Mouse (Mus musculus): Measurements from ENCODE around the gene Wapl. TPM values are rescaled to one million over a fixed set of nuclear protein-coding genes. Genes with fewer than 3 reads are reported as not detected.
A peak's percentile ranks its signal among the peaks of the same experiment; 100 is the strongest.

Gene Wapl
- polyA plus RNA-seq, 1 experiment from 2014 or later, result 29.0 TPM

GRCm38 (mm10) chr14:34712857-34713256 lies 39.1 kb downstream of the Wapl start:
- ATAC-seq, result no peak
- Histone ChIP-seq H3K9me3 (no peaks in the 10 kb centered on the region), H3K27ac (no peak overlapping the region)

GRCm38 (mm10) chr14:34718150-34718549 lies 44.4 kb downstream of the Wapl start:
- no peaks in the 10 kb centered on the region for H3K27me3 ChIP-seq (replicated peaks)
- 95% methylated on average over 3 of the region's 3 CpGs for WGBS
- no peak overlapping the region for H3K27ac ChIP-seq
- H3K9me3 ChIP-seq, result no peaks in the 10 kb centered on the region
- no peak for ATAC-seq
- no peak overlapping the region for H3K4me2 ChIP-seq (replicated peaks)
- H3K9ac ChIP-seq, result no peak overlapping the region
- no peak overlapping the region for H3K4me3 ChIP-seq (replicated peaks)
- H3K4me1 ChIP-seq (replicated peaks), result no peaks in the 10 kb centered on the region
- H3K36me3 ChIP-seq, result 0 out of 2 replicates have a peak, but pooled peaks cover 3% of the 10 kb centered on the region

More at GRCm38 (mm10) chr14:34712857-34713256, 39.1 kb downstream of the Wapl start:
- H3K9ac ChIP-seq, result no peak overlapping the region
- no peaks in the 10 kb centered on the region for H3K27me3 ChIP-seq (replicated peaks)
- no peaks in the 10 kb centered on the region for H3K4me1 ChIP-seq (replicated peaks)
- 92% methylated on average over 3 of the region's 3 CpGs for WGBS
- 0 out of 2 replicates have a peak, but pooled peaks cover 3% of the 10 kb centered on the region for H3K36me3 ChIP-seq
- H3K4me3 ChIP-seq (replicated peaks), result no peak overlapping the region
- H3K4me2 ChIP-seq (replicated peaks), result no peak overlapping the region

- Histone ChIP-seq H3K4me1 (replicated peaks) (no peaks in the 10 kb centered on the region), H3K9ac (no peak overlapping the region), H3K4me2 (replicated peaks) (no peak overlapping the region), H3K9me3 (no peaks in the 10 kb centered on the region), H3K4me3 (replicated peaks) (no peak overlapping the region), H3K27me3 (replicated peaks) (no peaks in the 10 kb centered on the region), H3K36me3 (peaks cover 5% of the 10 kb centered on the region; the same call in 1 of the 2 replicates), H3K27ac (no peak overlapping the region)
- 71% methylated on average over 2 of the region's 2 CpGs for WGBS
- ATAC-seq, result no peak
Measured at GRCm38 (mm10) chr14:34727709-34728108, 54.0 kb downstream of the Wapl start.

- 90% methylated on average over 5 of the region's 5 CpGs for WGBS
- Histone ChIP-seq H3K4me2 (replicated peaks) (no peak overlapping the region), H3K9ac (no peak overlapping the region), H3K36me3 (peaks cover 11% of the 10 kb centered on the region; the same call in 1 of the 2 replicates), H3K27me3 (replicated peaks) (no peaks in the 10 kb centered on the region), H3K4me3 (replicated peaks) (no peak overlapping the region), H3K27ac (no peak overlapping the region), H3K4me1 (replicated peaks) (no peaks in the 10 kb centered on the region), H3K9me3 (no peaks in the 10 kb centered on the region)
- ATAC-seq, result no peak
Measured at GRCm38 (mm10) chr14:34735405-34735804, 61.7 kb downstream of the Wapl start.

GRCm38 (mm10) chr14:34745401-34745800 lies 71.7 kb downstream of the Wapl start:
- WGBS, result 64% methylated on average over 1 of the region's 1 CpGs
- Histone ChIP-seq H3K4me1 (replicated peaks) (no peaks in the 10 kb centered on the region), H3K9me3 (no peaks in the 10 kb centered on the region), H3K27ac (no peak overlapping the region), H3K4me3 (replicated peaks) (no peak overlapping the region), H3K9ac (no peak overlapping the region), H3K36me3 (peaks cover 10% of the 10 kb centered on the region), H3K4me2 (replicated peaks) (no peak overlapping the region), H3K27me3 (replicated peaks) (no peaks in the 10 kb centered on the region)
- ATAC-seq, result no peak

GRCm38 (mm10) chr14:34755731-34756130 lies 82.0 kb downstream of the Wapl start:
- Histone ChIP-seq H3K9me3 (no peaks in the 10 kb centered on the region), H3K4me1 (replicated peaks) (no peaks in the 10 kb centered on the region), H3K4me3 (replicated peaks) (no peak overlapping the region), H3K27me3 (replicated peaks) (no peaks in the 10 kb centered on the region), H3K9ac (no peak overlapping the region), H3K4me2 (replicated peaks) (no peak overlapping the region), H3K27ac (no peak overlapping the region), H3K36me3 (no peaks in the 10 kb centered on the region)
- WGBS, result 89% methylated on average over 3 of the region's 3 CpGs
- ATAC-seq, result no peak

- ATAC-seq, result peak; percentile 64
- no peaks in the 10 kb centered on the region for H3K9me3 ChIP-seq
- no peaks in the 10 kb centered on the region for H3K36me3 ChIP-seq
- no peak overlapping the region for H3K27ac ChIP-seq
- no peaks in the 10 kb centered on the region for H3K27me3 ChIP-seq (replicated peaks)
- H3K4me2 ChIP-seq (replicated peaks), result no peak overlapping the region
- no peak overlapping the region for H3K9ac ChIP-seq
- WGBS, result 56% methylated on average over 2 of the region's 2 CpGs
- H3K4me1 ChIP-seq (replicated peaks), result peaks cover 3% of the 10 kb centered on the region
- no peak overlapping the region for H3K4me3 ChIP-seq (replicated peaks)
Measured at GRCm38 (mm10) chr14:34759938-34760337, 86.2 kb downstream of the Wapl start.

GRCm38 (mm10) chr14:34761082-34761959 lies 87.6 kb downstream of the Wapl start:
- H3K4me3 ChIP-seq (replicated peaks), result no peak overlapping the region
- H3K4me2 ChIP-seq (replicated peaks), result no peak overlapping the region
- H3K27ac ChIP-seq, result no peak overlapping the region
- H3K9me3 ChIP-seq, result no peaks in the 10 kb centered on the region
- H3K9ac ChIP-seq, result no peak overlapping the region
- peaks cover 3% of the 10 kb centered on the region for H3K4me1 ChIP-seq (replicated peaks)
- ATAC-seq, result no peak
- H3K36me3 ChIP-seq, result no peaks in the 10 kb centered on the region
- H3K27me3 ChIP-seq (replicated peaks), result no peaks in the 10 kb centered on the region
- 91% methylated on average over 9 of the region's 9 CpGs for WGBS

- H3K4me2 ChIP-seq (replicated peaks), result no peak overlapping the region
- H3K27ac ChIP-seq, result no peak overlapping the region
- 44% methylated on average over 10 of the region's 10 CpGs for WGBS
- H3K4me3 ChIP-seq (replicated peaks), result no peak overlapping the region
- H3K9me3 ChIP-seq, result no peaks in the 10 kb centered on the region
- no peaks in the 10 kb centered on the region for H3K27me3 ChIP-seq (replicated peaks)
- H3K4me1 ChIP-seq (replicated peaks), result peaks cover 3% of the 10 kb centered on the region
- peak; percentile 46 for ATAC-seq
- no peak overlapping the region for H3K9ac ChIP-seq
- H3K36me3 ChIP-seq, result no peaks in the 10 kb centered on the region
Measured at GRCm38 (mm10) chr14:34762682-34763081, 89.0 kb downstream of the Wapl start.

GRCm38 (mm10) chr14:34763771-34764539 lies 90.2 kb downstream of the Wapl start:
- Histone ChIP-seq H3K4me3 (replicated peaks) (no peak overlapping the region), H3K27ac (no peak overlapping the region), H3K4me2 (replicated peaks) (no peak overlapping the region; the same call in 1 of the 2 replicates), H3K36me3 (no peaks in the 10 kb centered on the region), H3K4me1 (replicated peaks) (peaks cover 3% of the 10 kb centered on the region), H3K27me3 (replicated peaks) (no peaks in the 10 kb centered on the region), H3K9ac (no peak overlapping the region), H3K9me3 (no peaks in the 10 kb centered on the region)
- WGBS, result 33% methylated on average over 10 of the region's 10 CpGs
- no peak; the same call in 1 of the 2 replicates for ATAC-seq

- H3K9ac ChIP-seq, result no peak overlapping the region
- H3K9me3 ChIP-seq, result no peaks in the 10 kb centered on the region
- WGBS, result 82% methylated on average over 9 of the region's 9 CpGs
- H3K27me3 ChIP-seq (replicated peaks), result no peaks in the 10 kb centered on the region; the same call in 1 of the 2 replicates
- H3K4me1 ChIP-seq (replicated peaks), result peaks cover 10% of the 10 kb centered on the region
- no peak overlapping the region for H3K27ac ChIP-seq
- ATAC-seq, result no peak
- no peaks in the 10 kb centered on the region for H3K36me3 ChIP-seq
- H3K4me3 ChIP-seq (replicated peaks), result no peak overlapping the region
- no peak overlapping the region for H3K4me2 ChIP-seq (replicated peaks)
Measured at GRCm38 (mm10) chr14:34764908-34765307, 91.2 kb downstream of the Wapl start.

GRCm38 (mm10) chr14:34765380-34765779 lies 91.7 kb downstream of the Wapl start:
- H3K9me3 ChIP-seq, result no peaks in the 10 kb centered on the region
- H3K4me3 ChIP-seq (replicated peaks), result no peak overlapping the region
- H3K9ac ChIP-seq, result no peak overlapping the region
- no peaks in the 10 kb centered on the region; the same call in 1 of the 2 replicates for H3K27me3 ChIP-seq (replicated peaks)
- no peaks in the 10 kb centered on the region for H3K36me3 ChIP-seq
- ATAC-seq, result no peak
- WGBS, result 89% methylated on average over 7 of the region's 7 CpGs
- no peak overlapping the region for H3K4me2 ChIP-seq (replicated peaks)
- peaks cover 10% of the 10 kb centered on the region for H3K4me1 ChIP-seq (replicated peaks)
- no peak overlapping the region for H3K27ac ChIP-seq

All from intestine, embryonic 15.5 days (tissue).